Mouse (Mus musculus) embryonic fibroblast, embryonic 13.5 days (primary cell): Measurements from ENCODE around the gene Apoa1.

ENCODE experiments used
- CTCF ChIP-seq: IDR thresholded peaks from 2 replicates; pipeline ENCODE4 v1.5.1; 2011; ENCODE audit warnings: mild to moderate bottlenecking, control low read depth, low read length, moderate library complexity, borderline replicate concordance; ENCODE audit not compliant: insufficient read depth
- POLR2A ChIP-seq: IDR thresholded peaks from 2 replicates; pipeline ENCODE4 v1.6.1; 2011; ENCODE audit warnings: low read depth, mild to moderate bottlenecking, control low read depth, low read length, moderate library complexity

GRCm38 (mm10) chr9:46194809-46195208 lies 33.6 kb upstream of the Apoa1 start:
- no peak for TF ChIP-seq POLR2A
- TF ChIP-seq CTCF: no peak
